Mouse (Mus musculus): ENCODE results near the gene Rxra. TPM values are rescaled to one million over a fixed set of nuclear protein-coding genes. Genes with fewer than 3 reads are reported as not detected.

Rxra gene
- total RNA-seq, 2 experiments from 2014 or later: 48.4 to 53.6 TPM

DNA sequence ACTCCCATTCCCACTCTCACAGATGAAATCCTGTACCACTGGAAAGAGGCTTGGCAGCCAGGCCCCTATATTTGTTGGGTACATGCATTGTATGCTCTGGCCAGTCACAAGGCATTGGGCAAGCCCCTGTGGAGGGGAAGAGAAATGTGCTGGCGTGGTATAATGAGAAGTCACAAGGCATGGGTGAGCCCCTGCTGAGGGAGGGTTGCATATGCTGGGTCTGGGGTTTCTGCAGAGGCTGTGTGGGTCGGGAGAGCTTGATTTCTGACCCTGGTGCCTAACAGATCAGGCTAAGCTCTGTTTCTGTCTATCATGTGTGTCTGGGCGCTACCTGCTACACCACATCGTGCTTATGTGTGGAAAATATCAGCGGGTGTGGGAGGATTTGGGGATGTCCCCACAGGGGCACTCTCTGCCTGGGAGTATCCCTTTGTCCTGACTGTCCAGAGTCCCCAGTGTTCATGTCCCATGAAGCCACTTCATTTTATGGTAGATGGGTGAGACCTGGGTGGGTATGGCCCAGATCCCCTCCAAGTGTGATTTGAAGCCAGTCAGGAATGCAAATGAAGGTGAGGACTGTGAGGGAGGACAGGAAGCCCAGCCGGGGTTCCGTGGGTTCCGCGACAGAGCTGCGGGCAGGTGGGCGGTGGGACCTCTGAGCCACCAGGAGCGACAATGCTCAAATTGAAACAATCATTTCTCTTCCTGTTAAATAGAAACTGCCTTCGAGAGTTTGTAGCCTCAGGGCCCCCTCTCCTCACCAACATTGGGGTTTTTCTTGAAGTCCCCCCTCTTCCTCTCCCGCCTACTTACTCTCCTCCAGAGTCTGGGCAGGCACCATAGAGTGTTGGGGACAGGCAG lies 52.0 kb downstream of the Rxra start:
- intact Hi-C loops (cut with DNase I; ENCODE audit: low total_unique reads): no loop called here
- no peak for DNase-seq

GRCm38 (mm10) chr2:27729009-27729408 lies 52.8 kb downstream of the Rxra start:
- intact Hi-C loops (cut with DNase I; ENCODE audit: low total_unique reads): no loop called here
- no peak for DNase-seq

GRCm38 (mm10) chr2:27730002-27730905 lies 54.0 kb downstream of the Rxra start:
- DNase-seq: peak; percentile 34
- intact Hi-C loops (cut with DNase I; ENCODE audit: low total_unique reads): loop anchor here (5.0 kb wide), 1 partner anchor 53 kb away; the partner anchor contains the start of gene Rxra

DNA sequence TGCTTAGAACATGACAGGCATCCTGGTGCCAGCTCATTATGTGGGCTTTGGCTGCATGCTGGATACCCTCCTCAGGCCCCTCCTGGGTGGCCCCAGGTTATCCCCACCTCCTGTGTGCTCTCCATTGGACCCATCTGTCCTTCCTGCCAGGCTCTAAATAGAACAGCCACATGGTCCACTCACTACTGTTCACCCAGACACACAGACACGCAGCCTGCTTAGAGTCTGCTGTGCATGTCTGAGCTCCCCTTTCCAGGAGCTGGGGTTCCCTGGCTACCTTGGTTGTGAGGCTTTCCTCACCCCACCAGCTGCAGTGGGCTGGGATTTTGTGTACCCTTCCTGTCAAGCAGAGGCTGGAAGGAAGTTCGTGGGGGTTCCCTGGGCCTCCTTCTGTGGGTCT lies 56.8 kb downstream of the Rxra start:
- intact Hi-C loops (cut with DNase I; ENCODE audit: low total_unique reads): loop anchor here (5.0 kb wide), 1 partner anchor 56 kb away; the partner anchor contains the start of gene Rxra
- DNase-seq: no peak

GRCm38 (mm10) chr2:27734328-27734727 lies 58.1 kb downstream of the Rxra start:
- DNase-seq: peak; percentile 47
- intact Hi-C loops (cut with DNase I; ENCODE audit: low total_unique reads): loop anchor here (5.0 kb wide), 1 partner anchor 57 kb away; the partner anchor contains the start of gene Rxra

- no peak for DNase-seq
Observed at GRCm38 (mm10) chr2:27734800-27735199, 58.6 kb downstream of the Rxra start.

GRCm38 (mm10) chr2:27736802-27737201 lies 60.6 kb downstream of the Rxra start:
- intact Hi-C loops (cut with DNase I; ENCODE audit: low total_unique reads): no loop called here
- no peak for DNase-seq

More at GRCm38 (mm10) chr2:27734800-27735199, 58.6 kb downstream of the Rxra start:
- intact Hi-C loops (cut with DNase I; ENCODE audit: low total_unique reads): loop anchor here (5.0 kb wide), 1 partner anchor 57 kb away; the partner anchor contains the start of gene Rxra

DNA sequence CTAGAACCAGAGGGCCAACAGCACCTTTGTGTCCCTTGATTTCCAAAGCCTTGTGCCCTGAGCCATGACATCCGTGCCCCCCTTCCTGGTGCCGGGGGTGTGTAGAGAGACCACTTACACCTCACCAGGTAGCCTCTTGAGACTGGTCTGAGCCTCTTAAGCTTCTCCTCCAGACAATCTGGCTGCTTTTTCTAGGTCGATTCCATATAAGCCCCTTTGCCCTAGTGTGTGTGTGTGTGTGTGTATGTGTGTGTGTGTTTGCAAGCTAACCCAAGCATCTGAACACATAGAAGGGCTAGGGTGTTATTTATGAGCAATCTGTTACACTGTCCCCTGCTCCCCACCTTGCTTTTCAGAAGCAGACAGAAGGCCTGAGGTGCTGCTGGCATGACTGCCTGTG lies 62.2 kb downstream of the Rxra start:
- DNase-seq: no peak
- intact Hi-C loops (cut with DNase I; ENCODE audit: low total_unique reads): no loop called here

DNA sequence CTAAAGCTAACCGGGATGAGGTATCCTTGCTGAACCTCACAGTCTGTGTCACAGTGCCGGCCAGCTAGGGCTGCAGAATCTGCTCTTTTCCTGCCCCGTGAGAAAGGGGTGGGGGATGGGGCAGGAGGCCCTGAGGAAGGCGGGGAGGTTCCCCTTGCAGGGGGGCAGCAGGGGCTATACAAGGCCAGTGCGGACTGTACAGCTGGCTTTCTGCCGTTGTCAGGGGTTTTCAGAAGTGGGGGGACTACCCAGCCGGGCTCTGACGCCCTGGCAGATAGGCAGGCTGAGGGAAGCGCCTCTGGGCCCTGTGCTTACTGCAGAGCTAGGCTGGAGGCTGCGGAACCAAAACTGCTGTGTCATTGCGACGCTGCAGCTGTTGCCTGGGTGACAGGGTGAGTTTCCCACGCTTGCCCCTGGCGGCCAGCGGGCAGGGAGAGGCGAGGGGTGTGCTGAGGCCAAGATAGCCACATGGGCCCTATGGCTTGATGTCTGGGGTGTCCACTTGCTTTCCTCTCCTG lies 63.9 kb downstream of the Rxra start:
- DNase-seq: peak; percentile 85
- intact Hi-C loops (cut with DNase I; ENCODE audit: low total_unique reads): no loop called here

DNA sequence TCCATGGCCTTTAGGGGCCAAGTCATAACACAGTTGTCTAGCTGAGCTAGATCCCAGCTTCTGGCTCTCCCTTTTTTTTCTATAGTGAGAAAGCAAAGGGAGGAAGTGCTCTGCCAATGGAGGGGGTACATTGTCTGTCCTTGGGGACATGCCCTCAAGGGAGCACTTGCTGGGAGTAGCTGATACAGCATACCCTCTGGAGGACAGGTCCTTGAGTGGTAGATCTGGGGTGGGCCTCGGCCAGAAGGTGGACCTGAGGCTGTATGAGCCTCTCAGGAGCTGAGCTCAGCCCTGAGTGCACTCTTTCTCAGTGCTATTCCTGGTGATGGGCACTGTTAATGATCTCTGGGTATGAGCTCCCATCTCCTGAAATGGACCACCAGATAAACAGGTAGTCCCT lies 66.9 kb downstream of the Rxra start:
- intact Hi-C loops (cut with DNase I; ENCODE audit: low total_unique reads): no loop called here
- DNase-seq: no peak

DNA sequence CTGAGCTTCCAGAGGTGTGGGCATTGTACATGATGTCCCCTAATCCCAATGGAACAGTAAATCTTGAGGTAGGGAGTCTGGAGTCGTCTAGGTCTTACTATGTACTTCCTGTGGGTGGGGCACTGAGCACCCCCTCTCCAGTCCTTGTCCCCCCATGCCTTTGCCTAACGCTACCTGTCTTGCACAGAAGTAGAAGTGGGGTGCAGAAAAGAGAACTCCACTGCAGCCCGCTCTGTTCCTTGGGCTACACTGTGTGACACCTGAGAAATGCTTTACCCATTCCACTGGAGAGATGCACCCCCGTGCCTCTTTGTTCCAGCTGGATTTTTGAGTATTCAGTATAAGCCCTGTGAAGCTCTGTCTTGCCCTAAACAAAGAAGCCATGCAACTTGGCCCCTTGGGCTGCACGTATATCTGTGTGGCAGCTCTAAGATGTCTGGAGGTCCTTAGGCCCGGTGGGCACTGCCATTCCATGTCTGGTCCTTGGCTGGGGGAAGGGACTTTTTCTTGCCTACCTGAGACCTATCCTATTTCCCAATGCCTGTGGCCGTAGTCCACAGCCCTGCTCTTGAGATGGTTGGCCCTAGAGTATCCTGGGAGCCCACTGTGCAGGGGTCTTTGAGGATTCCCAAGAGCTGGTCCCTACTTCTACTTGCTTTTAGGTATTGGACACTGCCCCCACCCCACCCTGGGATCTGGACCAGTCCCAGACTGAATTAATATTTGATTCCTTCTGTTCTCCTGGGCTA lies 67.8 kb downstream of the Rxra start:
- intact Hi-C loops (cut with DNase I; ENCODE audit: low total_unique reads): no loop called here
- DNase-seq: no peak

DNA sequence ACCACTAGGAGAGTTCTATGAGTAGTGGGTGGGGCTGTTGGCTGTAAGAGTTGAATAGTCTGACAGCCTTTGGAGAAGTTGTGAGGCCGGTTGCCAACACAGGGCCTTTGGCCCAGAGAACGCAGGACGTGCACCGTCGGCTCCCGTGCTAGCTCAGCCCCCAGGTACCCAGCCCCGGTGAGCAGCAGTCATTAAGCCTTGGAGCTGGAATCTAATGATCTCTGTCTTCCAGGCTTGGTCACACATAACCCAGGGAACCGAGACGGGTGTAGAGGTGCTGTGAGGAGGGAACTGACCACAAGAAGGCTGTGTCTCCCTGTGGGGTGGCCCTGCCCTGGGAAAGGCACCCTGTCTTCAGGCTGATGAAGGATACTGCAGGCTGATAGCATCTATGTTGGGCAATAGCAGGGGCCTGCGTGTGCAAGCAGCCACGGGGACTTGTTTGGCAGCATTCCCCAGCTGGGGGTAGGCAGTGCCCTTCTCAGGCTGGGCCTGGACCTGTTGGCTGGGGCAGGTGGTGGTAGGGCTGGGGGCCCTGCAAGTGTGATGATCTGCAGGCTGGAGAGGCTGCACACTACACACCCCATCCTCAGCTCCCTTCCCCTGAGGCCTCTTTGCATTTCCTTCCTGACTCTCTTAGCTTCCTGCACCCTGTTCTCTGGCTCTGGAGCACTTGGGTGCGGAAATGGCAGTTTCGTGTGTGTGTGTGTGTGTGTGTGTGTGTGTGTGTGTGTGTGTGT lies 68.5 kb downstream of the Rxra start:
- intact Hi-C loops (cut with DNase I; ENCODE audit: low total_unique reads): loop anchor here (5.0 kb wide), 1 partner anchor 52 kb away; no protein-coding TSS in a partner anchor
- no peak for DNase-seq

DNA sequence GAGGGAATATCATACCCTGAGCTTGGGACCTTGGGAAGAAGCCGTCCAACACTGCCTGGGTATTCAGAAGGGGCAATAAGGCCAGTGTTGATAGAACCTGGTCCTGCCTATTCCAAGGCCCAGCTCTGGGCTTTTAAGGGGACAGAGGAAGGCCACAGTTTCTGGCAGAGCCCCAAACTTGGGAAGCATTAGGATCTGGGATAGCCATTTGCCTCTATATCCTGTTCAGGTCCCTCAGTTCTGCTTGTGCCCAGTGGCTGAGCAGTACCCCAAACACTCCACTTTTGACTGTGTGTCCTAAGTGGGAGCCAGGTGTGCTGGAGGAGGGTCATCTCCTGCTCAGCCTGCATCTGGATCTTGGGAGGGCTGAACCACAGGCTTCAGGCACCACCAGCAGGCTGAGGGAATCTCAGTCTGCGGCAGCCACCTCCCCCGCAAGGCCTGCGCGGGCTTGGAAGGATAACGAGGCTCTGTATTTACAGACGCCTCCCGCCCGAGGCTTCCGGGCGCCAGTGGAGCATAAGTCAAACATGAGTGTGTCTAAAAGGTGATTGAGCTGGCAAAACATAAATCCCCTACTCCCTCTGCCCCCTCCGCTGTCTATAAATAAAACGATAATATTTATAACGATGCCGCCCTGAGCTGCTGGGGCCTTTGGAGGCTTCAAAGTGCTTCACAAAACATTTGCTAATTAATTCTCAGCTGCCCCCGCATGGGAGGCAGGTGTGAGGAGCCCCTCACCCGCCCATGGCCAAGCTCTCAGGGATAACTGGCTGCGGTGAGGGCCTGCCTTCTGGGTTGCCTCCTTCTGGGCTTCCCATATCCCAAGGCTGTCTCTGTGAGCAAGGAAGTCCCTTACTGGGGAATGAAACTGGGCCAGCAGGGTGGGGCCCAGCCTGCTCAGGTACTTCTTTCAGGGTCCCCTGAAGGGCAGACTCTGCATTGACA lies 69.7 kb downstream of the Rxra start:
- intact Hi-C loops (cut with DNase I; ENCODE audit: low total_unique reads): loop anchor here (5.0 kb wide), 1 partner anchor 54 kb away; no protein-coding TSS in a partner anchor
- no peak for DNase-seq

GRCm38 (mm10) chr2:27746854-27747253 lies 70.6 kb downstream of the Rxra start:
- DNase-seq: no peak
- intact Hi-C loops (cut with DNase I; ENCODE audit: low total_unique reads): loop anchor here (5.0 kb wide), 1 partner anchor 55 kb away; no protein-coding TSS in a partner anchor

- DNase-seq: no peak
- intact Hi-C loops (cut with DNase I; ENCODE audit: low total_unique reads): loop anchor here (5.0 kb wide), 1 partner anchor 57 kb away; no protein-coding TSS in a partner anchor
Observed at GRCm38 (mm10) chr2:27748984-27749383, 72.7 kb downstream of the Rxra start.

- intact Hi-C loops (cut with DNase I; ENCODE audit: low total_unique reads): no loop called here
- no peak for DNase-seq
Observed at GRCm38 (mm10) chr2:27750399-27751134, 74.3 kb downstream of the Rxra start.

DNA sequence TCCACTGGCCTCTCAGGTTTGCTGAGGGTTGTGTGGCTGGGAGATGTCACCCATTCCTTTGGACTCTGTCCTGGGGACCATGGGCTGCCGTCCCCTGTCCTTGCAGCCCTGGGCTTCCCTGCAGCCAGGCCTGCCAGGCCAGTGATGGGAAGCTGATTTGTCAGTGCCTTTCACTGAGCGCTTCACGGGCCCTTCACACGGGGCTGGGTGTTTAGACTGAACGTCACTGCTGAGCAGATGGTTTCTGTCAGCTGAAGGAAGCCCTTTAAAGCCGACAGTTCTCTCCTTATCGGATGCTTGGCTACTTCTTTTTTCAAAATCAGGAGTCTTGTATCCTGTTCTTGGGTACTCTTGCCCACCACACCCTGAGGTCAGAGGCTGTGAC lies 74.9 kb downstream of the Rxra start:
- intact Hi-C loops (cut with DNase I; ENCODE audit: low total_unique reads): no loop called here
- DNase-seq: no peak
